Mouse (Mus musculus) testis, postnatal 14 days (tissue): ENCODE data around the gene Apbb2.

Source experiments
- DNase-seq: peaks from one replicate; pipeline ENCODE4 v3.0.0; 2021; ENCODE audit warnings: low spot score

Gene Apbb2

DNA sequence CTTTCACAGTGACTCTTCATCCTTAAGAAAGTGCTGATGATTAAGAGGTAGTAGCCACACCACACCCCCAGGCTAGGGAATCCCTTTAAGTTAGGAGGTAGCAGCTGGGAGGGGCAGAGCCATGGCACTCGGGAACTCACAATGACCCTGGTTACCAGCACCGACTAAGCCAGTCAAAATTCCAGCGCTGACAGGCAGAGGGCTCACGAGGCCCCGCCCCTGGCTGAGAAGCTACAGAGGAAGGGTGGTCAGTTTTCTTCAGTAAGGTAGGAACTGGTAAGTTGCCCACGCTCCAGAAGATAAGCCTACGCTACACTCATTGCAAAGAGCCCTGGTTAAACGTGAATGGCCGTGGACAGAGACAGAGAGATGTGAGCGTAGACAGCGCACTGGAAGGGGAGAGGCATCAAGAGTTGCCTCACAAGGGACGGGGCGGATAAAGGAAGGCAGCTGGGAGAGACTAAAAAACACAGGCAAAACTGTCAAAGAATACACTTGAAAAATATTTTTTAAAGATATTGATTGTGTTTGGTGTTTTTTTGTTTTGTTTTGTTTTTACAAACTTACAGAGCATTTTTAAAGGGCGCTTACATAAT, 100.1 kb downstream of the Apbb2 start:
- no peak for DNase-seq

GRCm38 (mm10) chr5:66517503-66517902, 101.1 kb downstream of the Apbb2 start:
- no peak for DNase-seq

GRCm38 (mm10) chr5:66516311-66516710, 102.3 kb downstream of the Apbb2 start:
- DNase-seq = peak; percentile 77

GRCm38 (mm10) chr5:66515271-66515670, 103.3 kb downstream of the Apbb2 start:
- DNase-seq = no peak

DNA sequence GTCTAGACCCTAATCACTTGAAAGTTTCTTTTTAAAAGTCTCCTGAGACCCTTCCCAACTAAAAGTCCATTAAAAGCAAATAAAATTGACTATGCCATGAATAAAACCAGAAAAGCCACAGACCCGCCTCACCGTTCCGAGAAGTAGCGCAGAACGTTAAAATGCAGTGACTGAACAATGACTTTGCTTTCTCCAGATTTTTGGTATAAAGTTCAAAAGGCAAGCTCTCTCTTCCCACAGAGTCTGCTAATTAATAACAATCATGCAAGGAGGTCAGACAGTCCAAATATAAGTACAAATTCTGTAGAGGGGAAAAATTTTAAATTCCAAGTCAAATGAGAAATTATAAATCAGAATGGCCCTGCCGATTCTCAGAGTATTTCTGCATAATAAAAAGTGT, 103.9 kb downstream of the Apbb2 start:
- DNase-seq = no peak

GRCm38 (mm10) chr5:66513412-66513811, 105.2 kb downstream of the Apbb2 start:
- DNase-seq = no peak

DNA sequence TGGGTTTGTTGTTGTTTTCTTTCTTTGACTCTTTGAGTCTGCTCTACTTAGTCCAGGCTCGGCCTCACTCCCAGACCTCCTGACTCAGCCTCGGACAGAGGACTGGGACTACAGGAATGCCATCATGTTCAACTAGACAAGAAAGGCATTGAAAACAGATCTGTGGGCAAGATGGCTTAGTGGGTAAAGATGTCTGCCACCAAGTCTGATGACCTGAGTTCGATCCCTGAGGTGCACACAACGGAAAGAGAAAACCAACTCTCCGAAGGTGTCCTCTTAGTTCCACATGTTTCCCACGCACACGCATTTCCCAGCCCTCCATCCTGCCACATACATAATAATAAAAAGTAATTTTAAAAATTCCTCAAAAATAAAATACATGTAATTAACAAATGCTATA, 106.1 kb downstream of the Apbb2 start:
- DNase-seq = no peak

DNA sequence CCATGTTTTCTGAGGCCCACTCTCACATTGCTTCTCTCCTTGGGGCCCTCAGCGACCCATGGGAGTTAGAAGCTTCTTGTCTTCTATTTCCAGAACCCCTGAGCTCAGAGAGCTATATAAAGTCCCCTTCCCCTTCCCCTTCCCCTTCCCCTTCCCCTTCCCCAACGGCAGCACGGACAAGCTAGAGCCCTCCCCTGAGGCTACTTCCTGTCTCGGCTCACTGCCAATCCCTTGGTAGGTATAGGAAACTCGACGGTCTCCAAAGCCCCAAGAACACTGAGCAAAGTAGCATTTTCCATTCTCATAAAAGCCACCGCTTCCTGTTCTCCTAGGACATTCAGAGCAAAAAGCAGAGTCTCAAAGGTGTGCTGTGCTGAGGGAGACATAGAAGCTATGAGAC, 107.9 kb downstream of the Apbb2 start:
- no peak for DNase-seq

GRCm38 (mm10) chr5:66509151-66509550, 109.4 kb downstream of the Apbb2 start:
- DNase-seq = no peak

GRCm38 (mm10) chr5:66505578-66505977, 113.0 kb downstream of the Apbb2 start:
- DNase-seq = no peak

DNA sequence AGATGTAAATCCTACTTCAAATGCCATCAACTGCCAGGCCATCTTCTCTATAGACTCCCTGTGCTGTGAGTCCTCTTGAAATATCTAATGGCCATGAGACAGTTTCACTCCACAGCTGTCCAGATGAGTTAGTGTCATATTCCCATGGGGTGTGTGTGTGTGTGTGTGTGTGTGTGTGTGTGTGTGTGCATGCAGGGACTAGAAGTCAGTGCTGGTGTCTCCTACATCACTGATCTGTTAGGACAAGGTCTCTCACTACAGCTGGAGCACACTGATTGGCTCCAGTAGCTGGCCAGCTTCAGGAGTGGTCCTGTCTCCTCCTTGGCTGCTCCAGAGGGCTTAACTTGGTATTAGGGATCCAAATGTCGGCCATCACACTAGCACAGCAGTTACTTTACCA, 113.5 kb downstream of the Apbb2 start:
- DNase-seq = no peak

GRCm38 (mm10) chr5:66504434-66504747, 114.2 kb downstream of the Apbb2 start:
- no peak for DNase-seq

GRCm38 (mm10) chr5:66503557-66504433, 114.8 kb downstream of the Apbb2 start:
- DNase-seq = no peak

GRCm38 (mm10) chr5:66503033-66503432, 115.6 kb downstream of the Apbb2 start:
- no peak for DNase-seq

DNA sequence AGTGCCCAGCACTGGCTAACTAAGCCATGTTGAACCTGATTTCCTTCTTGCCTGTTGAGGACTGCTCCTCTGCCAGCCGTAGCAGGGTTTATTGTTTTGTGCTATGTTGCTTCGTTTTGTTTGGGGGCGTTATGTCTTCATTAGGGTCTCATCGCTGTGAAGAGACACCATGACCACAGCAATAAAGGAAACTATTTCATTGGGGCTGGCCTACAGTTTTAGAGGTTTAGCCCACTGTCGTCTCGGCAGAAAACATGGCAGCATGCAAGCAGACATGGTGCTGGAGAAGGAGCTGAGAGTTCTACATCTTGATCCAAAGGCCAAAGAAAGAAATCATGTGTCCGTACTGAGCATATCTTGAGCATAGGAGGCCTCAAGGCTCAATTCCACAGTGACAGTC, 119.0 kb downstream of the Apbb2 start:
- no peak for DNase-seq

- no peak for DNase-seq
Observed at GRCm38 (mm10) chr5:66498140-66498539, 120.4 kb downstream of the Apbb2 start.

DNA sequence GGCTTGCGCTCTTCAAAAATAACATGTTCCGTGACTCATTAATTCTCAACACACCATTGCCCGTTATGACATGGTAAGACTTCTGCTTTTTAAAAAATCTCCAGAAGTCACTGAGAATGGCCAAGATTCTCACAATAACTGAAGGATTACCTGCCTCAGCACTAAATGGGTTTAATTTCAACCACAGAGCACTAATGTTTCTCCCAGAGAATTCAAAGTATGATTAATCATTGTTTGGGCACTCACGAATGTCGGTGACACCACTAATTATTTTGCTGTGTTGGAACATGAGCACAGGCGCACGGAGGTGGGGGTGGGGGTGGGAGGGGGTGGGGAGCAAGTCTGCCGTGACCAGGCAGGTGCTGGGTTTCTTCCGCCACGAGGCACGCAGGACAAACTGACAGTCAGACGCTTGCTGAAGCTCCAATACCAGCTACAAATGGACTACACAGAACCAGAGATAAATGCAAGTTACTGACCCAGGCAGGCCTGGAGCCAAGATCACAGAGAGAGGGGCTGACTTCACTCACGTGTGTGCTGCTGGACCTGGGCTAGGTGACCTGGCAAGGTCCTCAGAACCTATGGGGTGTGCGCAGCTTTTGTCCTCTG, 121.0 kb downstream of the Apbb2 start:
- no peak for DNase-seq

GRCm38 (mm10) chr5:66496881-66497360, 121.7 kb downstream of the Apbb2 start:
- no peak for DNase-seq

DNA sequence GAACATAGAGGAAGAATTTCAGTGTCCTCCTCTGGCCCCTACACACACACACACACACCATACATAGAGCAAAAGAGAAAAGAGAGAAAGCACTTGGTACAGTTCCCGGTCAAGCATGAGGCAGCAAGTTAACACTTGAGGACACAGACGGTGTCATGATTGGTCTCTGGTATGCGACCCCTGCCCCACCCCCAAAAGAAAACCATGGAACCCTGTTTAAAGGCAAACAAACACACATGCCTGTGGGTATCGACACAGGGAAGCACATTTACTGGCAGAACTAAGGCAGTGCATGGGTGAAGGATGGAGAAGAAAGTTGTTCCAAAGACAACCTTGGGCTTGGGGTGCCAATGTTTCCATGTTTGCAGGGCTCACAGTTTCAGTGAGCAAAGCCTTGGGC, 123.9 kb downstream of the Apbb2 start:
- DNase-seq = no peak

DNA sequence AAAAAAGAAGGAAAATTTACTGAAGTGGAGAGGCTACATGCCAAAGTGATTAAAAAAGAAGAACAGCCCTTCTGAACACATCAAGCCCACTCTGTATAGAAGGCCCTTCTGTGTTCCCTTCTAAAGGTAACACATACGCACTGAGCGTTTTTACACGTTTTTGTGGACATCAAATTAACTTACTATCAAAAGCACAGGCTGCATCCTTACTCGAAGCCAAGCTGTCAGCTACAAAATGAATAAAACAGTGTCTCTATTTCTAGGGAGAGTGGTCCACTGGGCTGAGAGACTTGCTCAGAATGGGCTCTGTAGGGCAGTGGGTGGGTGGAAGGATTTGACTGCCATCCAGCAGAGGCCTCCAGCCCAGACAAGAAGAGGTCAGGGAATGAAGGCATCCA, 126.0 kb downstream of the Apbb2 start:
- no peak for DNase-seq

DNA sequence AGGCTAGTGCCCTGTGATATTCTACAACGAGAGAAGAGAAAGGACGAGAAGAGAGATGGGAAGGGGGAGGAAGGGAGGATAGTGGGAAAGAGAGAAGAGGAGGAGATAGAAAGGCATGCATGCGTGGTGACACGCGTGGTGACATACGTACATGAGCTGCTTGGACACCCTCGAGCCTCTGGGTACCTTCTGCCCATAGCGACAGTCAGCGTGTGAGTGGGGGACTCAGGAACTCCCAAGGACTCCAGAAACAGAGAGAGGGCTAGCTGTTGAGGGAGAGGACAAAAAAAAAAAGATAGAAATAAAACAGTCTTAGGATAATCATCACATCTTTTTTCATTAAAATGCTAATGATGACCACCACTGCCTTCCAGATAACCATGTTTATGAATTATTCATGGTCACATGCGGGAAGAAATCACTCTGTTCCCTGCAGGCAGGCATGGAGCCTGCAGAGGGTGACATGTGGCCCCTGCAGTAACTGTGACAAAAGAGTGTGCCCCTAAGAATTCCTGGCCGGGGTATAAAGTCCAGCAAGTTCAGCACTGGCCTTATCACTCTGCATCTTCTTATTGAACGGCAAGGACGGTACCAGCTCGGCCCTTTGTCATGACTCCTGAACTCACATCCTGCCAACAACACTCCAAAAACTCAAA, 126.5 kb downstream of the Apbb2 start:
- no peak for DNase-seq

GRCm38 (mm10) chr5:66486028-66486427, 132.6 kb downstream of the Apbb2 start:
- DNase-seq = no peak

GRCm38 (mm10) chr5:66476266-66476665, 142.3 kb downstream of the Apbb2 start:
- DNase-seq = no peak
